Mouse (Mus musculus): ENCODE results near the gene Ammecr1. TPM values are rescaled to one million over a fixed set of nuclear protein-coding genes. Genes with fewer than 3 reads are reported as not detected.
A peak's percentile ranks its signal among the peaks of the same experiment; 100 is the strongest.

Gene Ammecr1
- total RNA-seq, 2 experiments from 2014 or later = 3.8 to 3.9 TPM

DNA sequence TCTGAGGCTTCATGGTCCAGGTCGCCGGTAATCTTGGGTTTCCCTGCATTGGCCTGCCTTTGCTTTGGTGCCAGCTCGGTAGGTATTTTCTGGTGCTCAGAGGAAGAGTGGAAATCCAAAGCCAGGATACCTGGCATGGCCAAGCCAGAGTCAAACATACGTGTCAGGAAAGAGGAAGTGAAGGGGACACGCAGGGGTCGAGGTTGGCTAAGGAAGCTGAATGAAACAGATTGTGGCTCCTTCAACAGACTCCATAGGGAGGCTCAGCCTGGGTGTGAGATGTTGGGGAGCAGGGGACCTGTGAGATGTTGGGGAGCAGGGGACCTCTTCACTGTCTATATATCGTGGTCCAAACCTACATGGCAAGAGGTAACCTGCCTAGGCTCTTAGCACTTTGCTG lies 130.1 kb downstream of the Ammecr1 start:
- intact Hi-C loops (cut with DNase I) = no loop called here
- no peak for DNase-seq (ENCODE audit: low spot score in 2 of 2)

GRCm38 (mm10) chrX:142834807-142835206 lies 131.7 kb downstream of the Ammecr1 start:
- intact Hi-C loops (cut with DNase I) = no loop called here

GRCm38 (mm10) chrX:142833164-142833796 lies 133.2 kb downstream of the Ammecr1 start:
- intact Hi-C loops (cut with DNase I) = no loop called here
- DNase-seq (ENCODE audit: low spot score in 2 of 2) = no peak

More at GRCm38 (mm10) chrX:142834807-142835206, 131.7 kb downstream of the Ammecr1 start:
- no peak for DNase-seq (ENCODE audit: low spot score in 2 of 2)

- DNase-seq (ENCODE audit: low spot score in 2 of 2) = no peak
- intact Hi-C loops (cut with DNase I) = no loop called here
Measured at GRCm38 (mm10) chrX:142832221-142832620, 134.3 kb downstream of the Ammecr1 start.

GRCm38 (mm10) chrX:142830572-142830971 lies 136.0 kb downstream of the Ammecr1 start:
- intact Hi-C loops (cut with DNase I) = no loop called here
- no peak for DNase-seq (ENCODE audit: low spot score in 2 of 2)

DNA sequence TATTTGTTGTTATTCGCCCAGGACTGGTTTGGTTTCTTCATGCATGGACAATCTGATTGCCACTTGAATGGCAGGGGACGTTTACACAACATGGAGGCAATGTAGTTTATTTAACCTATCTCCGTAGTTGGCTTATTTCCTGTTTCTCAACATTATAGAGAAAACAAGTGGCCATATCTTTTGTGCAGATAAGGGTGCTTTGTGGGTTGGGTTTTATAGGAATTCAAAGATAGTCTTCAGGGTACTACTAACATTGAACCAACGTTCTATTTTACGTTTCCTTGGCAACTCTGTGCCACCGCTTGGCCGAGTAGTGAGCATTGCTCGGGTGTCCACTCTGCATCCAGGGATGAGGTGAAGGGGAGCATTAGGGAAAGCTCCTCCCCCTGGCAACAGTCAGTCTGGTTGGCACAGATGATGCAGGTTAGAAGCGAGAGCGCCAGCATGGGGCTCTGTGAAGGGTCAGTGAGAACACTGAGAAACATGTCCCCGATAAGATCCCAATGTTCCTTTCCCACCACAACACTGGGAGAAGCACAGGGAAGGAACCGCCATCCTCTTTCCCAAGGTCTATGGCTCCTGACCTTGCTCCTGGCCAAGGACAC lies 136.6 kb downstream of the Ammecr1 start:
- intact Hi-C loops (cut with DNase I) = loop anchor here (10.0 kb wide), 1 partner anchor 135 kb away; the partner anchor contains the start of gene Ammecr1

GRCm38 (mm10) chrX:142829267-142829666 lies 137.3 kb downstream of the Ammecr1 start:
- intact Hi-C loops (cut with DNase I) = loop anchor here (10.0 kb wide), 1 partner anchor 136 kb away; the partner anchor contains the start of gene Ammecr1
- DNase-seq (ENCODE audit: low spot score in 2 of 2) = no peak

More for the DNA sequence above, 136.6 kb downstream of the Ammecr1 start:
- DNase-seq (ENCODE audit: low spot score in 2 of 2) = no peak

DNA sequence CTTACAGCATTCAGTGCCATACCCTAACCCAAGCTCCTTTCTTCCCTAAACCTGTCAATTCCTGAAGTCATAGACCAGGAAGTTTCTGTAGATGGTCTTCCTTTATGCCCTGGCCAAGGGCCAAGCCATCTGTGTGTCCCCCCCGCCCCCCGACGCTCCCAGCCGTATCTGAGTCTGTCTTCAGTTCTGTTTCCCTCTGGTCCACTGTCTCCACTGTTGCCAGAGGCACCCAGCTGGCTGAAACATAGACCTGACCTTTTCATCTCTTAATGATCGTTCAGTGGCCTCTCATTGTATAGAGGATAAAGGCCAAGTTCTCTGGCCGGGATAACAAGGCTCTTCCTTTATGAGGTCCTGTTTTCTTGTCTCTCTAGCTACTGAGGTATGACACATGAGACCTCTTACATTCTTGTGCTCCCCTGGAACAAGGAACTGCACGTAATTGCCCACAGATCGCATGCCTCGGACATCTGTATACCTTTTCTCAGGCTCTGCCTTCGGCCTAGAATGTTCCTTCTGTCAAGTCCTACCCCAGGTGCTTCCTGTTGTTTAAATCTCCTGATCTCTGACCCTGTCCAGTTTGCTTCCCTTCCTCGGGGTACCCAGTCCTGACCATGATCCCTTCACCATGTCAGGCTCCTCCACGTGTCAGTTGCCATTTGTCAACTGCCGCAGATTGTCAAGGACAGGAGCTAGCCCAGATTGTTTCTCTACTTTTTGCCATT lies 138.2 kb downstream of the Ammecr1 start:
- DNase-seq (ENCODE audit: low spot score in 2 of 2) = no peak
- intact Hi-C loops (cut with DNase I) = loop anchor here (10.0 kb wide), 1 partner anchor 136 kb away; the partner anchor contains the start of gene Ammecr1

DNA sequence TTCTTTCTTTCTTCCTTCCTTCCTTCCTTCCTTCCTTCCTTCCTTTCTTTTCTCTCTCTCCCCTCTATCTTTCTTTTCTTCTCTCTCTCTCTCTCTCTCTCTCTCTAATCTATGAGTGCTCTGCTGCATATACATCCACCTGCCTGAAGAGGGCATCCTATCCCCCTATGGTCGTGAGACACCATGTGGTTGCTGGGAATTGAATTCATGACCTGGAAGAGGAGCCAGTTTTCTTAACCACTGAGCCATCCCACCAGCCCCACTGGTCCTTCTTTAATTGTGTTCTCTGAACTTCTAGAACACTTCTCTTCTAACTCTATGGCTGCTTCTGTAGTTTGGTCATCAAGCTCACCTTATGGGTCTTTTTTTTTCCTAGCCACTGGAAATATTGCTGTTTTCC lies 138.9 kb downstream of the Ammecr1 start:
- no peak for DNase-seq (ENCODE audit: low spot score in 2 of 2)
- intact Hi-C loops (cut with DNase I) = loop anchor here (10.0 kb wide), 1 partner anchor 137 kb away; the partner anchor contains the start of gene Ammecr1

GRCm38 (mm10) chrX:142825309-142825708 lies 141.2 kb downstream of the Ammecr1 start:
- intact Hi-C loops (cut with DNase I) = loop anchor here (10.0 kb wide), 1 partner anchor 139 kb away; the partner anchor contains the start of gene Ammecr1
- DNase-seq (ENCODE audit: low spot score in 2 of 2) = no peak

GRCm38 (mm10) chrX:142821846-142822245 lies 144.7 kb downstream of the Ammecr1 start:
- peak; percentile 19 to 25 for DNase-seq (ENCODE audit: low spot score in 2 of 2)
- intact Hi-C loops (cut with DNase I) = loop anchor here (2.0 to 10.0 kb wide), 3 partner anchors 143 to 620 kb away; partner anchors contain the start of gene Ammecr1

DNA sequence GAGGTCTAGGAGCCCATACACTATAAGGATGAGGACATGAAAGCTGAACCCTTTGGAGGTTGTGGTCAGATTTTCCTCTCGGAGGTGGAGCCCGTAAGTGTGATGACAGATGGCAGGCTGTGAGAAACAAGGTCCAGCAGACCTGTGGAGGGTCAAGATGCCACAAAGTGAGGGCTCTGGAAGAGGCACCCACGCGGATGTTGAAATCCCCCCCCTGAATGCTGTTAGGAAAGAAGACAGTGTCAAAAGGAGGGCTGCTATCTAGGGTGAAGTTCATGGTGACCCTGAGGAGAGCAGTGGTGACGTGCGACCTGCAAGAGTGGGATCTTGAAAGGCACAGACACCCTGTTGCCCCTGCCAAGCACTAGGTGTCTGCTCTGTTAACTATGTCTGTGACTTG lies 145.3 kb downstream of the Ammecr1 start:
- intact Hi-C loops (cut with DNase I) = loop anchor here (5.0 to 10.0 kb wide), 2 partner anchors 144 to 621 kb away; partner anchors contain the start of gene Ammecr1

DNA sequence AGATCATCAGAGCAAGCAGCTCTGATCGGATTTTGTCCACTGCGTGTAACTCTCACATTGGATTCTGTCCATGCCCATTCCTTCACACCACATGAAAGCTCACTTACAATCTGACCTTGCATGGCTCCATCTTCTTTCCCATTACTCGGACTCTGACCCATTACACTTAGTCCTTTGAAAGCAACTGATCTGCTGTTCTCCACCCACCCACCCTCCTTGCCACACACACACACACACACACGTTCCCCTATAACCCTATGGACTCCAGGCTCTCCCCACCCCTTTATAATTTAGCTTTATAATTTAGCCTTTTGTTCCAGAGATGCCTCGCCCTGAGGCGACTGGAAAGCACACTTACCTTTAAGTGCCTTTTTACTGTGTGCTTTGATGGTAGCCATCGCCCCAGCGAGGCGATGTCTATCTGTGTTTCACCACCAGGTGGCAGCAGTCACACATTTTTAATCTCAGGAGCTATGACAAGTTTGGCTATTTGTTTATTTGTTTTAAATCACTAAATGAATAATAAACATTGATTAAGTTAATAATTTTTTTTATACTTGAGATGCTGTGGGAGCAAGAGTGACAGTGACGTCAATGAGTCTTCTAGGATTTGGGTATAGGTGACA lies 148.4 kb downstream of the Ammecr1 start:
- DNase-seq (ENCODE audit: low spot score in 2 of 2) = peak in 1 of 2 experiments; percentile 52
- intact Hi-C loops (cut with DNase I) = no loop called here

More for the DNA sequence above, 145.3 kb downstream of the Ammecr1 start:
- no peak for DNase-seq (ENCODE audit: low spot score in 2 of 2)

- peak; percentile 41 to 60 for DNase-seq (ENCODE audit: low spot score in 2 of 2)
- intact Hi-C loops (cut with DNase I) = no loop called here
Measured at GRCm38 (mm10) chrX:142813146-142813545, 153.4 kb downstream of the Ammecr1 start.

GRCm38 (mm10) chrX:142808411-142808810 lies 158.1 kb downstream of the Ammecr1 start:
- intact Hi-C loops (cut with DNase I) = loop anchor here (5.0 to 10.0 kb wide), 3 partner anchors 126 to 424 kb away; partner anchors contain the start of gene Tmem164
- peak; percentile 64 to 73 for DNase-seq (ENCODE audit: low spot score in 2 of 2)

GRCm38 (mm10) chrX:142806620-142807061 lies 159.9 kb downstream of the Ammecr1 start:
- intact Hi-C loops (cut with DNase I) = loop anchor here (5.0 to 10.0 kb wide), 3 partner anchors 124 to 422 kb away; partner anchors contain the start of gene Tmem164
- DNase-seq (ENCODE audit: low spot score in 2 of 2) = peak in 1 of 2 experiments; percentile 20

GRCm38 (mm10) chrX:142806126-142806525 lies 160.4 kb downstream of the Ammecr1 start:
- intact Hi-C loops (cut with DNase I) = loop anchor here (5.0 to 10.0 kb wide), 3 partner anchors 124 to 421 kb away; partner anchors contain the start of gene Tmem164
- DNase-seq (ENCODE audit: low spot score in 2 of 2) = no peak

DNA sequence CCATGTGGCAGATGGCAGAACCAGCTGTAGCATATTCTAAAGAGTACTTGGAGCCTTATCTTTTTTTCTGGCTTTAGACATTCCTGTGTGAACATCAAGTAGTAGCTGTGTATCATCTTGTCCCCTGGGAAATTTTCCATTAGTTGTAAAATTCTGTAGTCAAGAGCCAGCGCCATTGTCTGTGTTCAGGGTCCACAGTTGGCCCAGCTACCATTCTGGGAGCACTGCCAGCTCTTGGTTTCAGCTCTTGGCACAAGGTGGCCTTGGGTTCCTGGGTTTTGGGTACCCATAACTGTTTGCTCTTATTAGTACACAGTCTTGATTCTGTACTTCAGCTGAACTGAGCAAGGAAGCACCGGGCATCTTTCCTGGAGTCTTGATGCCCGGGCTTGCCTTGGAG lies 161.9 kb downstream of the Ammecr1 start:
- peak; percentile 40 to 48 for DNase-seq (ENCODE audit: low spot score in 2 of 2)
- intact Hi-C loops (cut with DNase I) = loop anchor here (10.0 kb wide), 1 partner anchor 420 kb away; no protein-coding TSS in a partner anchor

Data from left cerebral cortex, postnatal 14 days (tissue).